Mouse (Mus musculus) bone marrow macrophage, adult 2 months (primary cell): Measurements from ENCODE around the gene Efcab11.

ENCODE experiments used
- CTCF ChIP-seq: IDR thresholded peaks from 2 replicates; pipeline ENCODE4 v1.5.1; 2012; ENCODE audit warnings: low read depth, mild to moderate bottlenecking, low read length, moderate library complexity
- POLR2A ChIP-seq: IDR thresholded peaks from 2 replicates; pipeline ENCODE4 v1.6.1; 2012; ENCODE audit warnings: mild to moderate bottlenecking, low read depth, low read length, borderline replicate concordance

GRCm38 (mm10) chr12:99898248-99898870 lies 14.1 kb upstream of the Efcab11 start:
- TF ChIP-seq POLR2A (no peak), CTCF (no peak)
